Mouse (Mus musculus): ENCODE data around the gene Smtn.

DNA sequence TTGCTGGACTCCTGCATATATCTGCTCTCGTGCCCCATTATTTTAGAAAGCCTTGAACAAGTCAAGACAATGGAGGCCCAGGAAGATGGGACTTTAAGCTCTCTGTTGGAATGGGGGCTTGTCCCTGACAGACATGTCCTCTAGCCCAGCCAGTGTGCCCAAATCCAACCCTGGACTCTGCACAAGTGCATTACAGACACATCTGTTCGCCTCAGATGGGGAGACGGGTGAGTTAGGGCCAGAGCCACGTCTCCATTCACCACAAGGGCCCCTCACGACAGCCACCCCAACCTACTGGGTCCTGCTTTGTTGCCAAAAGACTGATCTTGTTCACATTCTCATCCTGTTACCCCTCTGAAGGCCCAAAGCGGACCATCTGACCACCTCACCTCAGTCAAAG lies 12.2 kb downstream of the Smtn start:
- TF ChIP-seq CTCF (IDR thresholded peaks at IDR 0.05; ENCODE audit: low read depth, low read length): no peak
- no peak for TF ChIP-seq TAL1 (conservative IDR thresholded peaks at IDR 0.05; ENCODE audit: low read depth, low read length)
